Mouse (Mus musculus) heart, adult 2 months (tissue): ENCODE data around the gene Gm8439. TPM values are rescaled to one million over a fixed set of nuclear protein-coding genes. Genes with fewer than 3 reads are reported as not detected.

Experiments
- DNase-seq, 2 experiments: peaks; one replicate each; pipeline ENCODE4 v3.0.0; 2021
- H3K27ac ChIP-seq: fragments of 200-600 bp; 2 replicates; pipeline ENCODE4 v1.8.1; 2022
- H3K27me3 ChIP-seq: fragments of 200-500 bp; 2 replicates; pipeline ENCODE4 v1.6.1; 2012; ENCODE audit warnings: mild to moderate bottlenecking, low read length, inconsistent platforms, mixed read lengths; ENCODE audit not compliant: control insufficient read depth, insufficient read depth
- H3K36me3 ChIP-seq: fragments of 200-500 bp; 2 replicates; pipeline ENCODE4 v1.6.1; 2012; ENCODE audit warnings: low read length, inconsistent platforms; ENCODE audit not compliant: control insufficient read depth, insufficient read depth
- H3K4me1 ChIP-seq: fragments of 200-500 bp; 2 replicates; pipeline ENCODE4 v1.6.1; 2011; ENCODE audit warnings: low read length; ENCODE audit not compliant: control insufficient read depth, insufficient read depth
- H3K4me3 ChIP-seq: fragments of 200-600 bp; 2 replicates; pipeline ENCODE4 v1.8.1; 2022
- H3K79me2 ChIP-seq: fragments of 200-500 bp; replicated peaks from 2 replicates; pipeline ENCODE4 v1.6.1; 2012; ENCODE audit warnings: mild to moderate bottlenecking, inconsistent platforms, low read length, moderate library complexity, mixed read lengths; ENCODE audit not compliant: control insufficient read depth, insufficient read depth
- H3K9ac ChIP-seq: fragments of 200-500 bp; 2 replicates; pipeline ENCODE4 v1.6.1; 2012; ENCODE audit warnings: low read depth, mild to moderate bottlenecking, control low read depth, inconsistent platforms, low read length, mixed read lengths
- CTCF ChIP-seq: fragments of 200-600 bp; IDR thresholded peaks from 2 replicates; pipeline ENCODE4 v1.8.1; 2022; ENCODE audit warnings: antibody characterized with exemption, mild to moderate bottlenecking, moderate library complexity
- EP300 ChIP-seq: fragments of 200-500 bp; IDR thresholded peaks from 2 replicates; pipeline ENCODE4 v1.6.1; 2011; ENCODE audit warnings: low read depth, low read length, control low read depth; ENCODE audit not compliant: insufficient read depth
- POLR2A ChIP-seq: fragments of 200-500 bp; IDR thresholded peaks from 2 replicates; pipeline ENCODE4 v1.6.1; 2011; ENCODE audit warnings: mild to moderate bottlenecking, low read depth, low read length, control low read depth; ENCODE audit not compliant: insufficient read depth
- WGBS: fragments of 180-500 bp; shearing (Covaris S2); methylation state at CpG from one replicate; pipeline ENCODE4 v1.1.7; 2018; 5-methylcytosine and 5-hydroxymethylcytosine counted together
- intact Hi-C: fragments of 180-260 bp; cut with DNase I; formaldehyde crosslinking; loops from one replicate; pipeline ENCODE4 v1.15.1; 2025
- polyA plus RNA-seq: library from polyadenylated mRNA; depleted of rRNA; stranded (reverse); fragments of >200 nt; gene quantifications from 2 replicates; pipeline ENCODE4 v1.2.3, GENCODE M21; 2012
- total RNA-seq, 2 experiments: library from RNA; stranded (reverse); gene quantifications; 2 replicates each; pipeline ENCODE4 v1.2.3; 2021

Gene Gm8439
- total and polyA plus RNA-seq, 3 experiments, result not detected

- H3K4me1 ChIP-seq, result peaks cover 13% of the 10 kb centered on the region
- no peak overlapping the region for H3K4me3 ChIP-seq
- no peaks in the 10 kb centered on the region for H3K27me3 ChIP-seq
- no peak overlapping the region for H3K9ac ChIP-seq
- peak; percentile 17 to 25 for DNase-seq
- TF ChIP-seq POLR2A (no peak), EP300 (no peak), CTCF (no peak)
- H3K36me3 ChIP-seq, result no peaks in the 10 kb centered on the region
- H3K79me2 ChIP-seq, result no peaks in the 10 kb centered on the region
- intact Hi-C loops, result loop anchor here (2.0 kb wide), 1 partner anchor 52 kb away; the partner anchor contains the start of gene Cited4
- H3K27ac ChIP-seq, result peak overlapping the region; percentile 97
- 47% methylated on average over 9 of the region's 9 CpGs for WGBS
Observed at GRCm38 (mm10) chr4:120614644-120615043, 26.1 kb downstream of the Gm8439 start.

- H3K4me3 ChIP-seq, result no peak overlapping the region
- TF ChIP-seq CTCF (no peak), EP300 (peak; percentile 97), POLR2A (peak; percentile 41; the same call in 1 of the 2 replicates)
- WGBS, result 57% methylated on average over 10 of the region's 10 CpGs
- H3K27ac ChIP-seq, result peak overlapping the region; percentile 97
- H3K79me2 ChIP-seq, result no peaks in the 10 kb centered on the region
- peaks cover 13% of the 10 kb centered on the region for H3K4me1 ChIP-seq
- peak overlapping the region; percentile 28 for H3K9ac ChIP-seq
- H3K36me3 ChIP-seq, result no peaks in the 10 kb centered on the region
- intact Hi-C loops, result loop anchor here (2.0 kb wide), 1 partner anchor 51 kb away; the partner anchor contains the start of gene Cited4
- peak; percentile 61 to 73 for DNase-seq
- H3K27me3 ChIP-seq, result no peaks in the 10 kb centered on the region
Observed at GRCm38 (mm10) chr4:120615528-120616081, 27.1 kb downstream of the Gm8439 start.

- DNase-seq, result peak; percentile 19 to 27
- intact Hi-C loops, result no loop called here
Observed at GRCm38 (mm10) chr4:120616199-120617025, 27.9 kb downstream of the Gm8439 start.

GRCm38 (mm10) chr4:120627728-120628127, 39.2 kb downstream of the Gm8439 start:
- Histone ChIP-seq H3K4me1 (no peaks in the 10 kb centered on the region), H3K27ac (no peak overlapping the region), H3K79me2 (no peaks in the 10 kb centered on the region), H3K4me3 (no peak overlapping the region), H3K9ac (no peak overlapping the region), H3K27me3 (no peaks in the 10 kb centered on the region), H3K36me3 (no peaks in the 10 kb centered on the region)
- WGBS, result 62% methylated on average over 6 of the region's 6 CpGs
- no peak for TF ChIP-seq POLR2A
- no peak for TF ChIP-seq CTCF
- TF ChIP-seq EP300, result no peak
- intact Hi-C loops, result no loop called here
- no peak for DNase-seq

More at GRCm38 (mm10) chr4:120616199-120617025, 27.9 kb downstream of the Gm8439 start:
- H3K27ac ChIP-seq, result peak overlapping the region; percentile 97
- H3K9ac ChIP-seq, result no peak overlapping the region
- no peaks in the 10 kb centered on the region for H3K36me3 ChIP-seq
- 0 out of 2 replicates have a peak, but pooled peaks have one; percentile 21 for TF ChIP-seq EP300
- TF ChIP-seq CTCF, result no peak
- H3K4me1 ChIP-seq, result peaks cover 13% of the 10 kb centered on the region
- H3K27me3 ChIP-seq, result no peaks in the 10 kb centered on the region
- H3K79me2 ChIP-seq, result no peaks in the 10 kb centered on the region
- H3K4me3 ChIP-seq, result no peak overlapping the region
- 61% methylated on average over 13 of the region's 13 CpGs for WGBS

GRCm38 (mm10) chr4:120630218-120630931, 41.8 kb downstream of the Gm8439 start:
- Histone ChIP-seq H3K27me3 (no peaks in the 10 kb centered on the region), H3K36me3 (no peaks in the 10 kb centered on the region), H3K27ac (no peak overlapping the region), H3K9ac (no peak overlapping the region), H3K4me1 (no peaks in the 10 kb centered on the region), H3K4me3 (no peak overlapping the region), H3K79me2 (no peaks in the 10 kb centered on the region)
- TF ChIP-seq POLR2A (no peak), EP300 (no peak), CTCF (no peak)
- intact Hi-C loops, result no loop called here
- DNase-seq, result no peak
- WGBS, result 22% methylated on average over 8 of the region's 8 CpGs
